ENCODE assay signal across 10 mouse cellular contexts in the genomic region with DNA sequence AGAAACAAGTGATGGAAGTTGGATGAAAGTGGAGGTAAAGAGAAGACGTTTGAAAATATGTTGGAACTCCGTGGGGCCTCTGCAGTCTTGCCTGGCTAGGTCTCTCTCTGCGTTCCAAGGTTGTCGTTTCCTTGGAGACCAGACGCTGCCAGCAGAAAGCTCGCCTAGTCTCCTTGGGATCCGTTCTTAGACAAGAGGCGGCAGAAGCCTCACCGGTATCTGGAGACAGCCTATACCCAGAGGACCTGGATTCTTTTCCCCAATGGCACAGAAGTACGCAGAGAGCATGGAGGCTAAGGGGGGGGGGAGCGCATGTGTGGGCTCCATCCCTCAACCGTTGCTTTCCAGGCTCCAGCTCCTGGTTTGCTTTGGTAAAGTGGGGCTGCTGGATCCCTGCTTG. TPM values are rescaled to one million over a fixed set of nuclear protein-coding genes. Genes with fewer than 3 reads are reported as not detected.
DNase-seq lines count a peak whose midpoint lies in the region; ATAC-seq and TF ChIP-seq lines count a peak whose summit lies in the region.
"Had no signal": no experiment of that assay in that cellular context is flagged by ENCODE, and none has a peak within 500 bp of the region (broad histone marks: within the 10 kb centered on the region; RNA-seq: fewer than 3 reads in every experiment).

No protein-coding gene starts in this region.

- intact Hi-C loops in left cerebral cortex, postnatal 25 days (cut with DNase I) = no loop called here

- no peak for TF ChIP-seq CTCF in stomach, postnatal 0 days (IDR thresholded peaks at IDR 0.05; ENCODE audit: low read depth)

- H3K27me3 ChIP-seq in neural tube, embryonic 12.5 days (replicated peaks) = no peaks in the 10 kb centered on the region
- no peaks in the 10 kb centered on the region for H3K27me3 ChIP-seq in stomach, postnatal 0 days (ENCODE audit: control insufficient read depth, insufficient read depth, low read length)

- H3K4me2 ChIP-seq in neural tube, embryonic 12.5 days (replicated peaks) = 0 out of 2 replicates have a peak overlapping the region, but pooled peaks have one; percentile 2
- H3K4me2 ChIP-seq in stomach, postnatal 0 days (replicated peaks; ENCODE audit: low read depth) = peak overlapping the region; percentile 21; the same call in 1 of the 2 replicates

- H3K36me3 ChIP-seq in neural tube, embryonic 12.5 days = no peaks in the 10 kb centered on the region
- H3K36me3 ChIP-seq in stomach, postnatal 0 days (ENCODE audit: control insufficient read depth, insufficient read depth, low read length) = no peaks in the 10 kb centered on the region

- no peak overlapping the region for H3K4me3 ChIP-seq in neural tube, embryonic 12.5 days
- H3K4me3 ChIP-seq in stomach, postnatal 0 days (ENCODE audit: low read depth, low read length) = no peak overlapping the region

- no peaks in the 10 kb centered on the region for H3K9me3 ChIP-seq in neural tube, embryonic 12.5 days
- no peaks in the 10 kb centered on the region for H3K9me3 ChIP-seq in stomach, postnatal 0 days (ENCODE audit: control insufficient read depth, low read length)

- DNase-seq in frontal cortex, postnatal 25 days (ENCODE audit: low spot score in 2 of 2) = no peak
- no peak for DNase-seq in neural tube, embryonic 10.5 days (ENCODE audit: extremely low spot score, low spot score)
- DNase-seq in left cerebral cortex, postnatal 25 days (ENCODE audit: low spot score in 2 of 2) = peak; percentile 56 to 66
- no peak for DNase-seq in stomach, postnatal 0 days (ENCODE audit: low spot score)
- DNase-seq in thymus, postnatal 25 days = no peak
- no peak for DNase-seq in heart, adult 18-20 months
- DNase-seq: cerebellum, postnatal 10 days had no signal

- no peak overlapping the region for H3K9ac ChIP-seq in neural tube, embryonic 12.5 days
- no peak overlapping the region for H3K9ac ChIP-seq in stomach, postnatal 0 days (ENCODE audit: low read length)

- WGBS in neural tube, embryonic 12.5 days = 6% methylated on average over 12 of the region's 12 CpGs
- 7% methylated on average over 12 of the region's 12 CpGs for WGBS in stomach, postnatal 0 days

- ATAC-seq in frontal cortex, adult (ENCODE audit: low TSS enrichment) = peak; percentile 95
- ATAC-seq in neural tube, embryonic 12.5 days (ENCODE audit: low FRiP score, low read depth) = no peak
- no peak for ATAC-seq in stomach, postnatal 0 days (ENCODE audit: low FRiP score, low TSS enrichment)

- 0 out of 2 replicates have a peak, but pooled peaks cover 4% of the 10 kb centered on the region for H3K4me1 ChIP-seq in neural tube, embryonic 12.5 days
- no peaks in the 10 kb centered on the region for H3K4me1 ChIP-seq in stomach, postnatal 0 days (replicated peaks; ENCODE audit: control insufficient read depth, insufficient read depth)

- TF ChIP-seq EP300 in stomach, postnatal 0 days (optimal IDR thresholded peaks at IDR 0.05) = no peak

- no peak overlapping the region for H3K27ac ChIP-seq in neural tube, embryonic 12.5 days
- no peak overlapping the region for H3K27ac ChIP-seq in stomach, postnatal 0 days (replicated peaks)

RNA-seq across cellular contexts. Expression of gene 6820408C15Rik, which starts 12.1 kb away (rescaled TPM):
- 0.53 and 0.61 TPM in 2 replicates for polyA plus RNA-seq in neural tube, embryonic 12.5 days (2016; fragmentation: Nextera tagmentation; extraction: Ambion mirVana)
- total RNA-seq in left cerebral cortex, postnatal 25 days (2021) = 1 to 10 TPM; 2.1 to 2.2 TPM
- polyA plus RNA-seq in stomach, postnatal 0 days (2015; fragmentation: Nextera tagmentation; extraction: Ambion mirVana) = 0.38 TPM in 2 replicates
- 1 to 10 TPM; 1.6 to 2.4 TPM for total RNA-seq in heart, adult 18-20 months (2021)

RNA-seq across cellular contexts. Expression of gene Zcchc3, which starts 12.7 kb away (rescaled TPM):
- polyA plus RNA-seq in neural tube, embryonic 12.5 days (2016; fragmentation: Nextera tagmentation; extraction: Ambion mirVana) = 47.9 and 49.8 TPM in 2 replicates
- total RNA-seq in left cerebral cortex, postnatal 25 days (2021) = 1 to 10 TPM; 9.5 to 9.9 TPM
- 14.8 and 15.6 TPM in 2 replicates for polyA plus RNA-seq in stomach, postnatal 0 days (2015; fragmentation: Nextera tagmentation; extraction: Ambion mirVana)
- 1 to 10 TPM; 5.0 to 5.8 TPM for total RNA-seq in heart, adult 18-20 months (2021)

RNA-seq across cellular contexts. Expression of gene Sox12, which starts 29.6 kb away (rescaled TPM):
- polyA plus RNA-seq in neural tube, embryonic 12.5 days (2016; fragmentation: Nextera tagmentation; extraction: Ambion mirVana) = 18.5 and 18.9 TPM in 2 replicates
- 10 to 100 TPM; 14.0 to 15.6 TPM for total RNA-seq in left cerebral cortex, postnatal 25 days (2021)
- 2.7 and 3.0 TPM in 2 replicates for polyA plus RNA-seq in stomach, postnatal 0 days (2015; fragmentation: Nextera tagmentation; extraction: Ambion mirVana)
- total RNA-seq in heart, adult 18-20 months (2021) = 1 to 10 TPM; 5.7 to 5.8 TPM

RNA-seq across cellular contexts. Expression of gene Defb23, which starts 36.9 kb away (rescaled TPM):
- polyA plus RNA-seq in neural tube, embryonic 12.5 days (2016; fragmentation: Nextera tagmentation; extraction: Ambion mirVana) = not detected in 2 replicates
- not detected for total RNA-seq in left cerebral cortex, postnatal 25 days (2021)
- not detected in 2 replicates for polyA plus RNA-seq in stomach, postnatal 0 days (2015; fragmentation: Nextera tagmentation; extraction: Ambion mirVana)
- total RNA-seq in heart, adult 18-20 months (2021) = not detected
- total RNA-seq: layer of hippocampus, postnatal 14 days had no signal

RNA-seq across cellular contexts. Expression of gene Defb20, which starts 49.4 kb away (rescaled TPM):
- not detected in 2 replicates for polyA plus RNA-seq in neural tube, embryonic 12.5 days (2016; fragmentation: Nextera tagmentation; extraction: Ambion mirVana)
- total RNA-seq in left cerebral cortex, postnatal 25 days (2021) = not detected
- not detected in 2 replicates for polyA plus RNA-seq in stomach, postnatal 0 days (2015; fragmentation: Nextera tagmentation; extraction: Ambion mirVana)
- not detected for total RNA-seq in heart, adult 18-20 months (2021)
- total RNA-seq: layer of hippocampus, postnatal 14 days had no signal

Comparison
In these comparisons a context has a peak if more than half of its experiments do, and no peak if none do; other contexts are left out.
1. DNase-seq: peak in left cerebral cortex, postnatal 25 days (2 of 2); none in frontal cortex, postnatal 25 days (0 of 2), neural tube, embryonic 10.5 days (single experiment), stomach, postnatal 0 days (single experiment), thymus, postnatal 25 days (single experiment) and heart, adult 18-20 months (0 of 2).